Mouse (Mus musculus): ENCODE results near the gene Dbndd2. TPM values are rescaled to one million over a fixed set of nuclear protein-coding genes. Genes with fewer than 3 reads are reported as not detected.

The Dbndd2 gene
- total RNA-seq (2014; rRNA removed) (21.7 and 23.9 TPM in 2 replicates), polyA plus RNA-seq (2015; fragmentation: Nextera tagmentation; extraction: Ambion mirVana) (10.9 and 17.6 TPM in 2 replicates)

- WGBS, result 1% methylated on average over 26 of the region's 26 CpGs
- peak; percentile 26 for DNase-seq
- H3K27ac ChIP-seq (ENCODE audit: low read depth, low read length), result no peak within 1 kb of the TSS
These were observed at the start of gene Dbndd2 for GRCm38 (mm10) chr2:164485681-164486257. Gene Dbndd2 (plus strand): TSS chr2:164486106.

GRCm38 (mm10) chr2:164436215-164436913, 49.5 kb upstream of the Dbndd2 start:
- Histone ChIP-seq H3K9me3 (ENCODE audit: low read length) (no peaks in the 10 kb centered on the region), H3K9ac (no peak overlapping the region), H3K4me1 (ENCODE audit: insufficient read depth) (no peaks in the 10 kb centered on the region), H3K4me3 (ENCODE audit: low read depth, low read length) (no peak overlapping the region), H3K27me3 (ENCODE audit: insufficient read depth, low read length) (0 out of 2 replicates have a peak, but pooled peaks cover 2% of the 10 kb centered on the region), H3K27ac (ENCODE audit: low read depth, low read length) (no peak overlapping the region), H3K36me3 (ENCODE audit: insufficient read depth) (no peaks in the 10 kb centered on the region), H3K4me2 (ENCODE audit: low read depth) (no peak overlapping the region)
- no peak for TF ChIP-seq CTCF (IDR thresholded peaks at IDR 0.05; ENCODE audit: low read depth)
- ATAC-seq (peak; percentile 64), DNase-seq (no peak)
- WGBS, result 22% methylated on average over 8 of the region's 8 CpGs

More at GRCm38 (mm10) chr2:164485681-164486257, at the start of gene Dbndd2:
- TF ChIP-seq CTCF (IDR thresholded peaks at IDR 0.05; ENCODE audit: low read depth), result no peak
- Histone ChIP-seq H3K4me2 (ENCODE audit: low read depth) (peak within 1 kb of the TSS; percentile 99), H3K36me3 (ENCODE audit: insufficient read depth) (peaks cover 16% of the 10 kb centered on the region), H3K27me3 (ENCODE audit: insufficient read depth, low read length) (no peaks in the 10 kb centered on the region; the same call in 1 of the 2 replicates), H3K9me3 (ENCODE audit: low read length) (no peaks in the 10 kb centered on the region), H3K9ac (peak within 1 kb of the TSS; percentile 56), H3K4me1 (ENCODE audit: insufficient read depth) (no peaks in the 10 kb centered on the region), H3K4me3 (ENCODE audit: low read depth, low read length) (peak within 1 kb of the TSS; percentile 76)
- peak; percentile 47 for ATAC-seq

- no peak overlapping the region for H3K9ac ChIP-seq
- TF ChIP-seq CTCF (IDR thresholded peaks at IDR 0.05; ENCODE audit: low read depth), result no peak
- H3K27me3 ChIP-seq (ENCODE audit: insufficient read depth, low read length), result peaks cover 5% of the 10 kb centered on the region; the same call in 1 of the 2 replicates
- no peaks in the 10 kb centered on the region for H3K36me3 ChIP-seq (ENCODE audit: insufficient read depth)
- DNase-seq, result no peak
- WGBS, result 54% methylated on average over 3 of the region's 3 CpGs
- H3K4me2 ChIP-seq (ENCODE audit: low read depth), result no peak overlapping the region
- no peaks in the 10 kb centered on the region for H3K4me1 ChIP-seq (ENCODE audit: insufficient read depth)
- ATAC-seq, result 0 out of 2 replicates have a peak, but pooled peaks have one; percentile 12
- no peak overlapping the region for H3K4me3 ChIP-seq (ENCODE audit: low read depth, low read length)
- no peaks in the 10 kb centered on the region for H3K9me3 ChIP-seq (ENCODE audit: low read length)
- H3K27ac ChIP-seq (ENCODE audit: low read depth, low read length), result no peak overlapping the region
These were observed 48.9 kb upstream of the Dbndd2 start for GRCm38 (mm10) chr2:164436961-164437360.

- Histone ChIP-seq H3K27me3 (ENCODE audit: insufficient read depth, low read length) (peaks cover 9% of the 10 kb centered on the region), H3K27ac (ENCODE audit: low read depth, low read length) (no peak overlapping the region), H3K9ac (no peak overlapping the region), H3K36me3 (ENCODE audit: insufficient read depth) (no peaks in the 10 kb centered on the region), H3K9me3 (ENCODE audit: low read length) (no peaks in the 10 kb centered on the region), H3K4me3 (ENCODE audit: low read depth, low read length) (no peak overlapping the region), H3K4me2 (ENCODE audit: low read depth) (no peak overlapping the region), H3K4me1 (ENCODE audit: insufficient read depth) (no peaks in the 10 kb centered on the region; the same call in 1 of the 2 replicates)
- WGBS, result 78% methylated on average over 6 of the region's 6 CpGs
- no peak for ATAC-seq
- DNase-seq, result no peak
- TF ChIP-seq CTCF (IDR thresholded peaks at IDR 0.05; ENCODE audit: low read depth), result no peak
These were observed 48.2 kb upstream of the Dbndd2 start for GRCm38 (mm10) chr2:164437710-164438109.

DNA sequence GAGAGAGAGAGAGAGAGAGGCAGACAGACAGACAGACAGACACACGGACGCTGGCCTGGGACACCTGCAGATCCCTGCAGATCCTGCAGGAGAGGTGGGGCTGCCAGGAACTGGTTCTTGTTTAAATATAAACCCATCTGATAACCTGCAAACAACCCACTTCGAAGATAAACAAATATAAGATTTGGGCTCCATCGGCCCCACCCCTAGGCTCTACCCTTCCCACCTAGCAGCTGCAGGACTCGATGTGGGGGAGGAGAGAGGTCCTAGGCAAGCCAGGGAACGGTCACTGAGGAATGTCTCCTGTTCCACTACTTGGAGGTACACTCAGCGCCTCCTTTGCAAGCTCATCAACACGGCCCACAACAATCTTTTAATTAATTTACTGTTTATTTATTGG, 47.6 kb upstream of the Dbndd2 start:
- H3K36me3 ChIP-seq (ENCODE audit: insufficient read depth), result no peaks in the 10 kb centered on the region
- ATAC-seq (no peak), DNase-seq (no peak)
- H3K27ac ChIP-seq (ENCODE audit: low read depth, low read length), result no peak overlapping the region
- H3K27me3 ChIP-seq (ENCODE audit: insufficient read depth, low read length), result peaks cover 11% of the 10 kb centered on the region
- no peak overlapping the region for H3K4me3 ChIP-seq (ENCODE audit: low read depth, low read length)
- no peak overlapping the region for H3K4me2 ChIP-seq (ENCODE audit: low read depth)
- no peak overlapping the region for H3K9ac ChIP-seq
- TF ChIP-seq CTCF (IDR thresholded peaks at IDR 0.05; ENCODE audit: low read depth), result no peak
- H3K9me3 ChIP-seq (ENCODE audit: low read length), result no peaks in the 10 kb centered on the region
- H3K4me1 ChIP-seq (ENCODE audit: insufficient read depth), result no peaks in the 10 kb centered on the region; the same call in 1 of the 2 replicates
- WGBS, result 76% methylated on average over 8 of the region's 8 CpGs

DNA sequence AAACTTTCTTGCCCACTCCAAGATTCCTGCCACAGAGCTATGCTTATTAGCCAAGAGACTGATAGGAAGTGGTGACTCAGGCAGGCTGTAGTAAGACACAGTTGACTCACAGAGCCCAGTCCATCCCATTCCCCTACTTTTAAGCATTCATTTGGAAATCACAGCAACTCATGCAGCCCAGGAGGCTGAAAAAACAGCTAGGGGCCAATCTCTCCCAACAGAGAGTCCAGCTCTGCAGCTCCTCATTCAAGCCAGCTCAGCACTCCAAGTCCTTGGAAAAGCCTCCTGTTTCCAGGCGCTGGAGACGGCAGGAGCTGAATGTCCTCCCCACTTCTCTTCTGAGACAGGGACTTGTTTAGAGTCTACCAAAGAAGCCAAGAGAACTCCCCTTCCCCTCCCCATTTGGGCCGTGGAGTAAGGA, 46.9 kb upstream of the Dbndd2 start:
- Histone ChIP-seq H3K4me3 (ENCODE audit: low read depth, low read length) (no peak overlapping the region), H3K27me3 (ENCODE audit: insufficient read depth, low read length) (peaks cover 11% of the 10 kb centered on the region), H3K4me1 (ENCODE audit: insufficient read depth) (no peaks in the 10 kb centered on the region; the same call in 1 of the 2 replicates), H3K9ac (no peak overlapping the region), H3K27ac (ENCODE audit: low read depth, low read length) (no peak overlapping the region), H3K9me3 (ENCODE audit: low read length) (no peaks in the 10 kb centered on the region), H3K4me2 (ENCODE audit: low read depth) (no peak overlapping the region), H3K36me3 (ENCODE audit: insufficient read depth) (no peaks in the 10 kb centered on the region)
- 67% methylated on average over 3 of the region's 3 CpGs for WGBS
- DNase-seq (no peak), ATAC-seq (no peak)
- no peak for TF ChIP-seq CTCF (IDR thresholded peaks at IDR 0.05; ENCODE audit: low read depth)

DNA sequence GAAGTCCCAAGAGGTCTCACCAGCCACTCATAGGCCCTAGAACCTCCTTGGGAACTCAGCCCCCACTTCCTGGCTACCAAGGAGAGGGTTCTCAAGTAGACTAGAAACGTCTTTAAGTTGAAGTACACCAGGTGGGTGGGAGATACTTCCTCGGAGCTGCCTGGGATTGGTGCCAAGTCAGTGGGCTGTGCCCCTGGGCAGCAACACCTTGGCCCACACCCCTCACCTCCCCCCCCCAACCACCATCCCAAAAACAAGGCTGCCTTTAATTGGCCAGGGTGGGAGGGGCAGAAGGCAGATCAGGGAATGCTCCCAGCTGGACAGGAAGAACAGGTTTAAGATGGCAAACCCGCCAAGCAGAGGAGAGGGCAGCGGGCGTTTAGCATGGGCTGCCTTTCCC, 45.6 kb upstream of the Dbndd2 start:
- no peak for ATAC-seq
- no peak overlapping the region for H3K27ac ChIP-seq (ENCODE audit: low read depth, low read length)
- peaks cover 11% of the 10 kb centered on the region for H3K27me3 ChIP-seq (ENCODE audit: insufficient read depth, low read length)
- DNase-seq, result no peak
- H3K4me3 ChIP-seq (ENCODE audit: low read depth, low read length), result no peak overlapping the region
- TF ChIP-seq CTCF (IDR thresholded peaks at IDR 0.05; ENCODE audit: low read depth), result no peak
- H3K9ac ChIP-seq, result no peak overlapping the region
- no peaks in the 10 kb centered on the region for H3K9me3 ChIP-seq (ENCODE audit: low read length)
- WGBS, result 78% methylated on average over 5 of the region's 5 CpGs
- H3K4me1 ChIP-seq (ENCODE audit: insufficient read depth), result no peaks in the 10 kb centered on the region; the same call in 1 of the 2 replicates
- no peaks in the 10 kb centered on the region for H3K36me3 ChIP-seq (ENCODE audit: insufficient read depth)
- H3K4me2 ChIP-seq (ENCODE audit: low read depth), result no peak overlapping the region
